Comparison of ENCODE assay signal across 30 mouse cellular contexts in genomic region chr15:8265946-8266345, GRCm38 (mm10).
DNase-seq lines count a peak whose midpoint lies in the region; ATAC-seq and TF ChIP-seq lines count a peak whose summit lies in the region.
"Had no signal": no experiment of that assay in that cellular context is flagged by ENCODE, and none has a peak within 500 bp of the region (broad histone marks: within the 10 kb centered on the region; RNA-seq: fewer than 3 reads in every experiment).

No protein-coding gene starts in this region.

- no peak for TF ChIP-seq CTCF in liver, adult 2 months (IDR thresholded peaks at IDR 0.05; ENCODE audit: low read depth, low read length)

- H3K4me1 ChIP-seq in liver, adult 2 months (ENCODE audit: control insufficient read depth, insufficient read depth, low read length): no peaks in the 10 kb centered on the region
- H3K4me1 ChIP-seq in liver, embryonic 11.5 days (replicated peaks; ENCODE audit: control insufficient read depth, insufficient read depth, low read length): no peaks in the 10 kb centered on the region
- H3K4me1 ChIP-seq in embryonic facial prominence, embryonic 10.5 days: no peaks in the 10 kb centered on the region
- H3K4me1 ChIP-seq: embryonic facial prominence, embryonic 12.5 days; heart, embryonic 12.5 days; hindbrain, embryonic 10.5 days; hindbrain, embryonic 15.5 days; limb, embryonic 13.5 days; liver, embryonic 13.5 days; midbrain, embryonic 13.5 days; neural tube, embryonic 13.5 days had no signal

- H3K79me2 ChIP-seq in liver, adult 2 months (ENCODE audit: control insufficient read depth, insufficient read depth, low read length): no peaks in the 10 kb centered on the region

- H3K4me2 ChIP-seq in liver, embryonic 11.5 days: no peak overlapping the region
- H3K4me2 ChIP-seq: embryonic facial prominence, embryonic 12.5 days; heart, embryonic 12.5 days; hindbrain, embryonic 15.5 days; limb, embryonic 13.5 days; liver, embryonic 13.5 days; midbrain, embryonic 13.5 days; neural tube, embryonic 13.5 days had no signal

- TF ChIP-seq POLR2A in liver, adult 2 months (IDR thresholded peaks at IDR 0.05; ENCODE audit: extremely low read depth, insufficient read depth, low read length): no peak

- H3K9ac ChIP-seq in liver, adult 2 months (ENCODE audit: low read depth, low read length): no peak overlapping the region
- H3K9ac ChIP-seq in liver, embryonic 11.5 days (ENCODE audit: low read depth, low read length): no peak overlapping the region
- H3K9ac ChIP-seq: embryonic facial prominence, embryonic 12.5 days; heart, embryonic 12.5 days; hindbrain, embryonic 15.5 days; limb, embryonic 13.5 days; liver, embryonic 13.5 days; midbrain, embryonic 13.5 days; neural tube, embryonic 13.5 days had no signal

- DNase-seq in liver, adult 2 months (ENCODE audit: extremely low read depth, low read depth, low spot score): peak; percentile 37
- DNase-seq in liver, embryonic 11.5 days (ENCODE audit: low spot score): no peak
- DNase-seq in kidney, adult 9 months: peak; percentile 85
- DNase-seq in kidney, postnatal 14 days: peak; percentile 69
- DNase-seq in yolk sac, embryonic 10.5 days (ENCODE audit: low spot score): peak; percentile 30
- DNase-seq in embryonic facial prominence, embryonic 10.5 days (ENCODE audit: low spot score): no peak
- DNase-seq in heart, adult 9 months (ENCODE audit: low spot score in 2 of 2): no peak
- no peak for DNase-seq in cerebellum, postnatal 25 days
- DNase-seq: adrenal gland, postnatal 25 days; B cell, adult 2 months; cerebellum, adult 11-12 months; cerebellum, postnatal 10 days; gastrocnemius, postnatal 10 days; liver, embryonic 13.5 days; lung, adult 18-20 months; right cerebral cortex, postnatal 4 days; thymus, postnatal 4 days had no signal

- H3K4me3 ChIP-seq in liver, adult 2 months (ENCODE audit: insufficient read depth, low read depth, low read length): no peak overlapping the region
- H3K4me3 ChIP-seq in liver, embryonic 11.5 days (ENCODE audit: low read depth, low read length): no peak overlapping the region
- H3K4me3 ChIP-seq in embryonic facial prominence, embryonic 10.5 days: no peak overlapping the region
- H3K4me3 ChIP-seq: embryonic facial prominence, embryonic 12.5 days; heart, embryonic 12.5 days; hindbrain, embryonic 10.5 days; hindbrain, embryonic 15.5 days; layer of hippocampus, adult 2 months; left cerebral cortex, adult 2 months; limb, embryonic 13.5 days; liver, embryonic 13.5 days; midbrain, embryonic 13.5 days; neural tube, embryonic 13.5 days had no signal

- no peak overlapping the region for H3K27ac ChIP-seq in liver, adult 2 months (replicated peaks; ENCODE audit: insufficient read depth, low read depth, low read length)
- H3K27ac ChIP-seq in liver, embryonic 11.5 days (ENCODE audit: low read depth, low read length): no peak overlapping the region
- H3K27ac ChIP-seq in embryonic facial prominence, embryonic 10.5 days (replicated peaks): no peak overlapping the region
- H3K27ac ChIP-seq: embryonic facial prominence, embryonic 12.5 days; hindbrain, embryonic 10.5 days; hindbrain, embryonic 15.5 days; layer of hippocampus, adult 2 months; left cerebral cortex, adult 2 months; limb, embryonic 13.5 days; liver, embryonic 13.5 days; macrophage; midbrain, embryonic 13.5 days; neural tube, embryonic 13.5 days had no signal

- H3K9me3 ChIP-seq in liver, embryonic 11.5 days (ENCODE audit: control insufficient read depth, low read length): no peaks in the 10 kb centered on the region
- H3K9me3 ChIP-seq in embryonic facial prominence, embryonic 10.5 days: no peaks in the 10 kb centered on the region
- H3K9me3 ChIP-seq: embryonic facial prominence, embryonic 12.5 days; heart, embryonic 12.5 days; hindbrain, embryonic 10.5 days; hindbrain, embryonic 15.5 days; limb, embryonic 13.5 days; liver, embryonic 13.5 days; midbrain, embryonic 13.5 days; neural tube, embryonic 13.5 days had no signal

- no peaks in the 10 kb centered on the region for H3K36me3 ChIP-seq in liver, adult 2 months (ENCODE audit: control insufficient read depth, insufficient read depth, low read length)
- 0 out of 2 replicates have a peak, but pooled peaks cover 2% of the 10 kb centered on the region for H3K36me3 ChIP-seq in liver, embryonic 11.5 days (ENCODE audit: control insufficient read depth, insufficient read depth, low read length)
- H3K36me3 ChIP-seq in embryonic facial prominence, embryonic 10.5 days (replicated peaks): peaks cover 94% of the 10 kb centered on the region
- H3K36me3 ChIP-seq: liver, embryonic 13.5 days had no signal

- 67% methylated on average over 3 of the region's 3 CpGs for WGBS in liver, adult 2 months
- WGBS in liver, embryonic 11.5 days: 88% methylated on average over 3 of the region's 3 CpGs
- WGBS in embryonic facial prominence, embryonic 10.5 days: 94% methylated on average over 3 of the region's 3 CpGs

- no peak for ATAC-seq in liver, embryonic 11.5 days (replicated peaks; ENCODE audit: low FRiP score)
- ATAC-seq: forebrain, embryonic 16.5 days; inflammation-experienced regulatory T-cells, adult 6 months; lung, postnatal 0 days; midbrain, embryonic 13.5 days had no signal

- no peaks in the 10 kb centered on the region for H3K27me3 ChIP-seq in liver, adult 2 months (ENCODE audit: control insufficient read depth, insufficient read depth, low read length)
- no peaks in the 10 kb centered on the region for H3K27me3 ChIP-seq in liver, embryonic 11.5 days (replicated peaks; ENCODE audit: control insufficient read depth, insufficient read depth, low read length)
- H3K27me3 ChIP-seq in embryonic facial prominence, embryonic 10.5 days (replicated peaks; ENCODE audit: low read depth, poor library complexity, severe bottlenecking): no peaks in the 10 kb centered on the region
- H3K27me3 ChIP-seq: embryonic facial prominence, embryonic 12.5 days; heart, embryonic 12.5 days; hindbrain, embryonic 15.5 days; limb, embryonic 13.5 days; liver, embryonic 13.5 days; midbrain, embryonic 13.5 days; neural tube, embryonic 13.5 days had no signal

Comparison
In these comparisons a context has a peak if more than half of its experiments do, and no peak if none do; other contexts are left out.
1. DNase-seq: peak in liver, adult 2 months (single experiment), kidney, adult 9 months (single experiment), kidney, postnatal 14 days (single experiment) and yolk sac, embryonic 10.5 days (single experiment); none in liver, embryonic 11.5 days (single experiment), embryonic facial prominence, embryonic 10.5 days (single experiment), heart, adult 9 months (0 of 2) and cerebellum, postnatal 25 days (0 of 2).